Mouse (Mus musculus): ENCODE results near the gene Hjurp. TPM values are rescaled to one million over a fixed set of nuclear protein-coding genes. Genes with fewer than 3 reads are reported as not detected.

Hjurp gene
- polyA plus RNA-seq, 1 experiment from 2014 or later = 225 TPM

GRCm38 (mm10) chr1:88272851-88273250 lies 4.6 kb downstream of the Hjurp start:
- Histone ChIP-seq H3K4me1 (ENCODE audit: insufficient read depth) (peaks cover 12% of the 10 kb centered on the region), H3K27me3 (ENCODE audit: insufficient read depth, low read length) (no peaks in the 10 kb centered on the region)
- WGBS = 64% methylated on average over 4 of the region's 4 CpGs

GRCm38 (mm10) chr1:88269539-88270309 lies 7.7 kb downstream of the Hjurp start:
- Histone ChIP-seq H3K27ac (ENCODE audit: low read depth) (no peak overlapping the region), H3K9ac (no peak overlapping the region), H3K4me2 (no peak overlapping the region), H3K4me3 (ENCODE audit: low read depth, low read length) (no peak overlapping the region), H3K4me1 (ENCODE audit: insufficient read depth) (no peaks in the 10 kb centered on the region), H3K27me3 (ENCODE audit: insufficient read depth, low read length) (no peaks in the 10 kb centered on the region), H3K36me3 (ENCODE audit: insufficient read depth) (peaks cover 91% of the 10 kb centered on the region), H3K9me3 (ENCODE audit: low read depth, low read length) (no peaks in the 10 kb centered on the region)
- DNase-seq (no peak), ATAC-seq (ENCODE audit: insufficient read depth) (no peak)
- 88% methylated on average over 12 of the region's 12 CpGs for WGBS
- no peak for TF ChIP-seq CTCF (IDR thresholded peaks at IDR 0.05; ENCODE audit: low read depth)

More at GRCm38 (mm10) chr1:88272851-88273250, 4.6 kb downstream of the Hjurp start:
- DNase-seq (no peak), ATAC-seq (ENCODE audit: insufficient read depth) (no peak)
- Histone ChIP-seq H3K9me3 (ENCODE audit: low read depth, low read length) (no peaks in the 10 kb centered on the region), H3K36me3 (ENCODE audit: insufficient read depth) (peaks cover 74% of the 10 kb centered on the region), H3K4me2 (no peak overlapping the region), H3K27ac (ENCODE audit: low read depth) (no peak overlapping the region), H3K4me3 (ENCODE audit: low read depth, low read length) (no peak overlapping the region), H3K9ac (no peak overlapping the region)
- no peak for TF ChIP-seq CTCF (IDR thresholded peaks at IDR 0.05; ENCODE audit: low read depth)

- no peak overlapping the region for H3K9ac ChIP-seq
- H3K27ac ChIP-seq (ENCODE audit: low read depth) = no peak overlapping the region
- no peak overlapping the region for H3K4me3 ChIP-seq (ENCODE audit: low read depth, low read length)
- H3K4me2 ChIP-seq = no peak overlapping the region
- no peaks in the 10 kb centered on the region for H3K9me3 ChIP-seq (ENCODE audit: low read depth, low read length)
- 85% methylated on average over 6 of the region's 6 CpGs for WGBS
- TF ChIP-seq CTCF (IDR thresholded peaks at IDR 0.05; ENCODE audit: low read depth) = no peak
- H3K27me3 ChIP-seq (ENCODE audit: insufficient read depth, low read length) = no peaks in the 10 kb centered on the region
- ATAC-seq (ENCODE audit: insufficient read depth) = no peak
- peaks cover 91% of the 10 kb centered on the region for H3K36me3 ChIP-seq (ENCODE audit: insufficient read depth)
- DNase-seq = no peak
- no peaks in the 10 kb centered on the region for H3K4me1 ChIP-seq (ENCODE audit: insufficient read depth)
Observed at GRCm38 (mm10) chr1:88268070-88268469, 9.4 kb downstream of the Hjurp start.

GRCm38 (mm10) chr1:88267489-88267888 lies 9.9 kb downstream of the Hjurp start:
- no peak overlapping the region for H3K4me2 ChIP-seq
- no peak overlapping the region for H3K27ac ChIP-seq (ENCODE audit: low read depth)
- H3K4me3 ChIP-seq (ENCODE audit: low read depth, low read length) = no peak overlapping the region
- no peaks in the 10 kb centered on the region for H3K9me3 ChIP-seq (ENCODE audit: low read depth, low read length)
- WGBS = 90% methylated on average over 6 of the region's 6 CpGs
- ATAC-seq (ENCODE audit: insufficient read depth) (no peak), DNase-seq (no peak)
- no peak for TF ChIP-seq CTCF (IDR thresholded peaks at IDR 0.05; ENCODE audit: low read depth)
- no peaks in the 10 kb centered on the region for H3K27me3 ChIP-seq (ENCODE audit: insufficient read depth, low read length)
- H3K4me1 ChIP-seq (ENCODE audit: insufficient read depth) = no peaks in the 10 kb centered on the region
- peaks cover 91% of the 10 kb centered on the region for H3K36me3 ChIP-seq (ENCODE audit: insufficient read depth)
- no peak overlapping the region for H3K9ac ChIP-seq

- H3K4me3 ChIP-seq (ENCODE audit: low read depth, low read length) = no peak overlapping the region
- WGBS = 87% methylated on average over 13 of the region's 13 CpGs
- DNase-seq = no peak
- H3K27ac ChIP-seq (ENCODE audit: low read depth) = no peak overlapping the region
- peaks cover 91% of the 10 kb centered on the region for H3K36me3 ChIP-seq (ENCODE audit: insufficient read depth)
- no peak for ATAC-seq (ENCODE audit: insufficient read depth)
- no peak overlapping the region for H3K9ac ChIP-seq
- H3K4me2 ChIP-seq = no peak overlapping the region
- no peaks in the 10 kb centered on the region for H3K27me3 ChIP-seq (ENCODE audit: insufficient read depth, low read length)
- H3K4me1 ChIP-seq (ENCODE audit: insufficient read depth) = no peaks in the 10 kb centered on the region
- TF ChIP-seq CTCF (IDR thresholded peaks at IDR 0.05; ENCODE audit: low read depth) = no peak
- no peaks in the 10 kb centered on the region for H3K9me3 ChIP-seq (ENCODE audit: low read depth, low read length)
Observed at GRCm38 (mm10) chr1:88266123-88266522, 11.3 kb downstream of the Hjurp start.

- Histone ChIP-seq H3K4me2 (no peak overlapping the region), H3K9me3 (ENCODE audit: low read depth, low read length) (no peaks in the 10 kb centered on the region), H3K4me1 (ENCODE audit: insufficient read depth) (no peaks in the 10 kb centered on the region), H3K27me3 (ENCODE audit: insufficient read depth, low read length) (no peaks in the 10 kb centered on the region), H3K9ac (no peak overlapping the region), H3K4me3 (ENCODE audit: low read depth, low read length) (no peak overlapping the region), H3K27ac (ENCODE audit: low read depth) (no peak overlapping the region), H3K36me3 (ENCODE audit: insufficient read depth) (peaks cover 100% of the 10 kb centered on the region)
- no peak for TF ChIP-seq CTCF (IDR thresholded peaks at IDR 0.05; ENCODE audit: low read depth)
- WGBS = 72% methylated on average over 4 of the region's 4 CpGs
- DNase-seq (no peak), ATAC-seq (ENCODE audit: insufficient read depth) (no peak)
Observed at GRCm38 (mm10) chr1:88264869-88265240, 12.6 kb downstream of the Hjurp start.

- H3K4me2 ChIP-seq = no peak overlapping the region
- DNase-seq (no peak), ATAC-seq (ENCODE audit: insufficient read depth) (no peak)
- no peak overlapping the region for H3K9ac ChIP-seq
- 80% methylated on average over 7 of the region's 7 CpGs for WGBS
- no peak overlapping the region for H3K27ac ChIP-seq (ENCODE audit: low read depth)
- no peaks in the 10 kb centered on the region for H3K27me3 ChIP-seq (ENCODE audit: insufficient read depth, low read length)
- H3K4me3 ChIP-seq (ENCODE audit: low read depth, low read length) = no peak overlapping the region
- TF ChIP-seq CTCF (IDR thresholded peaks at IDR 0.05; ENCODE audit: low read depth) = no peak
- H3K36me3 ChIP-seq (ENCODE audit: insufficient read depth) = peaks cover 98% of the 10 kb centered on the region
- no peaks in the 10 kb centered on the region for H3K9me3 ChIP-seq (ENCODE audit: low read depth, low read length)
- no peaks in the 10 kb centered on the region for H3K4me1 ChIP-seq (ENCODE audit: insufficient read depth)
Observed at GRCm38 (mm10) chr1:88264237-88264868, 13.1 kb downstream of the Hjurp start.

All from lung, embryonic 14.5 days (tissue).